Mouse (Mus musculus) right cerebral cortex, adult 2 months (tissue): Measurements from ENCODE around the gene Vmn1r236.

ENCODE experiments used
- DNase-seq, 2 experiments: peaks; one replicate each; pipeline ENCODE4 v3.0.0; 2021 to 2022; ENCODE audit warnings: low spot score in 2 of 2

Vmn1r236 gene

DNA sequence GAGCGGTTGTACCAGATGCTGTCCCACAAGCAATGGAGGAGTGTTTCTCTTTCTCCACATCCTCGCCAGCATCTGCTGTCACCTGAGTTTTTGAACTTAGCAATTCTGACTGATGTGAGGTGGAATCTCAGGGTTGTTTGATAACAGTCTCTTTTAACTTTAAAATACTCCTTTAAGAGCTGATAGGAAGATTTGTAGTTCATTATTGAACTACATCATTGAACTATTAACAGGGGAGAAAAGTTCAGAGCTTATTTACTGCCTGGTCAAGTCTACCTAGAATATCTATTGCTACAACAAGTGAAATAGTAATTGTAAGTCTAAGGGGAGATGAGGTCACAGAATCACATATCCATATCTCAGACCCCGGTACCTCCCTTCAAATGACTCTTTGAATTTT is at the start of gene Vmn1r236:
Vmn1r236 (plus strand) TSS at position 301 of the 400 bp plus-strand sequence.
- no peak for DNase-seq

DNA sequence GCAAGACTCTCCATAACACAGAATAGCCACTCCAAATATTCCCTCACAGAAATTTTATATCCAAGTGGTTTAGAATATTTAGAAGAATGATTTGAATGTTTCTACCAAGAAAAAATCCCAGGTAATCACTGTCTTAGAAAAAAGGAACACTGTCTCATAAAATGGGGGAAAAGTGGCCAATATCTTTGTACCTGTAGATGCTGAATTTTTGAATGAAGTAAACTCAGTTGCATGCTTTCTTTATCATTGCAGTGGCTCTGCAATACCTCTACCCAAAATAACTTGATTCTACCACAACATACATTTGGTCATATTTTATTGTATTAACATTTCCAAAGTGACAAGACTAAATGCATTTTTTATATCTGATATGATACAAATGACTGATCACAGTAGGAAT is 26.6 kb upstream of the Vmn1r236 start, which contains the start of gene Vmn1r235:
Vmn1r235 (plus strand) TSS at position 301 of the 400 bp plus-strand sequence.
- no peak for DNase-seq

DNA sequence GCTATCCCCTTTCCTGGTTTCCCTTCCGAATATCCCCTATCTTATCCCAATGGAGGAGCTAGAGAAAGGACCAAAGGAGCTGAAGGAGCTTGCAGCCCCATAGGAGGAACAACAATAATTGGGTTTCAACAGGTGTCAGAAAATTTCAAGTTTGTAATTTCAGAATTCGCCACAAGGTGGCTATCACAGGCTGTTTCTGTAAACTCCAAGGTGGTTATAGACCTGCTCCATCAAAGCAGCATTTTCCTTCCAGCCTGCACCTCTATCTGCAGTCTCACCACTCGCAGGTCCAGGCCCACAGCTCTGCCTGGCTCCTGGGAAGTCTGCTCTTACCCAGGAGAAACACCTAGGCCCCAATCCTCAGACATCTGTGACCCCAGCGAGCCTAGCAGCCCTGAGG is 10.6 kb upstream of the Vmn1r236 start:
- DNase-seq = peak; percentile 50 to 70

DNA sequence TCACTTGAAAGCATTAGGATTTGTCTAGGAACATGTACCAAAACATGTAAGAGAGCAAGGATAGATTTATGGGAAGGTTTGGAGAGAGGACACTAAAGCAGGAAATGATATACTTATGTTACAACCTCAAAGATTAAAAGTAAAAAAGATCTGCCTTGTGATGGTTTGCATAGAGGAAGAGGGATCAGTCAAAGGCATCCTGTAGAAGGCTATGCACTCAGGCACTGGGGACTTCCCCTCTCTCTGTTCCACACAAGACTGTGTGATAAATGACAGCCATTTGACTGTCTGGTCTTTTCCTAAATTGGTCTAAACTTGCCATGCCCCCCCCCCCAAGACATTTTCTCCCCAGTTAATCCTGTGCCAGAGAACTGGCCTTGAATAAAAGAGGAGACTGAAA is 1.7 kb downstream of the Vmn1r236 start:
- no peak for DNase-seq

DNA sequence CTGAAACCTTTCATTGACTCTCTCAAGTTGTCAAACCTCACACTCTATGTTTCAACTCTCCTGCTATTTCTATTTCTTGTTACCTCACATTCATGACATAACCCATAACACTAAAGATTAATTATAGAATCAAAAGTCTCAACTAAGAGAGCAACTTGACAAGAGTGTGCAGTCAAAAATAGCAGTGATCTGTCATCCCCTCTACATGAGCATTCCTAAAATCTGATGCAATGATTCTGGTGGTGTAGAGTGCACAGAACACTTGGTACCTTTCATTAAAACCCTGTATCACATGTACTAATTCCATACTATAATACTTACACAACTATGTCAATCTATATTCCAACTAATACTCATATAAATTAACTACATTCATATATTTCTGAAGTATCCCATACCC is 7.0 kb downstream of the Vmn1r236 start:
- no peak for DNase-seq

DNA sequence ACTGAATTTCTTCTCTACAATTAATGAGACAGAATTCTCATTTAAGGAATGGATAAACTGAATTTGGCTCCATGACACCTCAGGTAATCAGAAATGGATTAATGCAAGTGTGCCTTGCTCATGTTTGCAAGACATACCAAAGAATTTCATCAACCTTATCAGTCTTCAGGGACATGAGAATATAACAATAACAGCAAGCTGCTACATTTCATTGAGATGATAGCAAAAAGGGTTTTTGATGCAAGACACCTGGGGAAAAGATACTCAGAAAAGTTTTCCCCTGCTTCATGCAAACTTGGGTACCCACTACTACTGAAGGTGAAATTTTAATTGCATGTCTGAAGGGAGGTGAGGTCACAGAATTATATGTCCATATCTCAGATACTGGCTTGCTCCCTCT is 28.8 kb downstream of the Vmn1r236 start, which contains the start of gene Vmn1r237:
Vmn1r237 (plus strand) TSS at position 301 of the 400 bp plus-strand sequence.
- no peak for DNase-seq
